Mouse (Mus musculus) liver, embryonic 16.5 days (tissue): ENCODE data around the gene Syne2. TPM values are rescaled to one million over a fixed set of nuclear protein-coding genes. Genes with fewer than 3 reads are reported as not detected.

ENCODE experiments used
- ATAC-seq: fragments of 200-750 bp; cut with Nextera tagmentation; 2 replicates; pipeline ENCODE4 v1.8.0; 2017; ENCODE audit warnings: low read depth, mild to moderate bottlenecking, moderate number of reproducible peaks, moderate library complexity
- H3K27ac ChIP-seq: fragments of 300-500 bp; sonication (generic); 2 replicates; pipeline ENCODE4 v1.5.1; 2014; ENCODE audit warnings: mild to moderate bottlenecking, low read length
- H3K27me3 ChIP-seq: fragments of 300-500 bp; sonication (generic); 2 replicates; pipeline ENCODE4 v1.6.1; 2014; ENCODE audit warnings: low read depth, low read length, mixed read lengths; ENCODE audit not compliant: control insufficient read depth, insufficient read depth
- H3K36me3 ChIP-seq: fragments of 300-500 bp; sonication (generic); 2 replicates; pipeline ENCODE4 v1.6.1; 2014; ENCODE audit warnings: mild to moderate bottlenecking; ENCODE audit not compliant: control insufficient read depth, insufficient read depth
- H3K4me1 ChIP-seq: fragments of 300-500 bp; sonication (generic); 2 replicates; pipeline ENCODE4 v1.6.1; 2014; ENCODE audit warnings: low read depth, low read length, mixed read lengths; ENCODE audit not compliant: control insufficient read depth
- H3K4me2 ChIP-seq: fragments of 300-500 bp; sonication (generic); 2 replicates; pipeline ENCODE4 v1.6.1; 2014; ENCODE audit warnings: low read depth, low read length, mixed read lengths
- H3K4me3 ChIP-seq: fragments of 300-500 bp; sonication (generic); 2 replicates; pipeline ENCODE4 v1.5.1; 2014; ENCODE audit warnings: low read depth, mild to moderate bottlenecking, low read length
- H3K9ac ChIP-seq: fragments of 300-500 bp; sonication (generic); 2 replicates; pipeline ENCODE4 v1.6.1; 2014; ENCODE audit warnings: low read depth, low read length
- H3K9me3 ChIP-seq: fragments of 300-500 bp; sonication (generic); replicated peaks from 2 replicates; pipeline ENCODE4 v1.6.1; 2016; ENCODE audit warnings: low read length; ENCODE audit not compliant: control insufficient read depth
- WGBS: fragments of 180-500 bp; shearing (Covaris S2); extraction: QIAGEN DNeasy Blood & Tissue Kit; methylation state at CpG from one replicate; pipeline ENCODE4 v1.1.7; 2014; ENCODE audit not compliant: insufficient replicate concordance; 5-methylcytosine and 5-hydroxymethylcytosine counted together
- polyA plus RNA-seq: library from polyadenylated mRNA; unstranded; fragments of >200 nt; fragmentation: Nextera tagmentation; extraction: Ambion mirVana; gene quantifications from 2 replicates; pipeline ENCODE4 v1.2.1, GENCODE M21; 2015

Gene Syne2
- polyA plus RNA-seq, 1 experiment from 2014 or later: 6.1 TPM

- no peak for ATAC-seq
- 46% methylated on average over 6 of the region's 6 CpGs for WGBS
- no peaks in the 10 kb centered on the region for H3K9me3 ChIP-seq
- H3K36me3 ChIP-seq: no peaks in the 10 kb centered on the region
- H3K9ac ChIP-seq: no peak overlapping the region
- no peak overlapping the region for H3K27ac ChIP-seq
- H3K4me1 ChIP-seq: no peaks in the 10 kb centered on the region; the same call in 1 of the 2 replicates
- H3K4me3 ChIP-seq: no peak overlapping the region
- no peak overlapping the region for H3K4me2 ChIP-seq
- peaks cover 38% of the 10 kb centered on the region for H3K27me3 ChIP-seq
These were observed 4.2 kb downstream of the Syne2 start for GRCm38 (mm10) chr12:75822122-75822521.

DNA sequence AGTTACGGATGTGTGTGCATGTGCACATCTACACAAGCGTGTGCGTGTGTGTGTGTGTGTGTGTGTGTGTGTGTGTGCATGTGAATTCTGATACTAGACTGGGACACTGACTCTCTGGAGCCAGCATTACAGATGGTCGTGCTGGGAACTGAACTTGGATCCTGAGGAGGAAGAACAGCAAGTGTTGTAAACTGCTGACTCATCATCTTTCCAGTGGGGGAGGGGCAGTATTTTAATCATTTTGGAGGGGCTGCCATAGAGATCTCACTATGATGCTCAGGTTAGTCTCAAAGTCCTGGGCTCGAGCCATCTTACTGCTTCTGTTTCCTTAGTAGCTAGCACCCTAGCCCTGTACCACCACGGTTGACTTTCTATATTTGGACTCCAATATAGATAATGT lies 5.5 kb downstream of the Syne2 start:
- ATAC-seq: no peak
- Histone ChIP-seq H3K4me3 (no peak overlapping the region), H3K4me2 (no peak overlapping the region), H3K9ac (no peak overlapping the region), H3K27ac (no peak overlapping the region), H3K9me3 (no peaks in the 10 kb centered on the region), H3K4me1 (no peaks in the 10 kb centered on the region; the same call in 1 of the 2 replicates), H3K27me3 (peaks cover 24% of the 10 kb centered on the region), H3K36me3 (no peaks in the 10 kb centered on the region)
- WGBS: 68% methylated on average over 6 of the region's 6 CpGs

DNA sequence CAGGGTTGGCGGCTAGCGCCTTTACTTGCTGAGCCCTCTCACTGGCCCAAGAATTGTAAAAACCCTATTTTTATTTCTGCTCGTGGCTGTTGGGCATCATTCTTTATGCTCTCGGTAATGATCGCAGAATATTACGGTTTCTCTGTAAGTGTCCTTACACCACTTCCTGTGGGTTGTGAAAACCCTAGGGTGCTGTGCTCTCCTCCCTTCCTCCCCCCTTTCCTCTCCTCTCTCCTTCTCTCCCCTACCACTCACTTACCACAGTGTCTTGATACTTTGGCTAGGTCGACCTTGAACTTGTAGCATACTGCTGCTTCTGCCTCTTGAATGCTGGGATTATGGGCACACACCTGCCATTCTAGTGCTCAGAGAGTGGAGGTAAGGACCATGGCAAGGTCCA lies 7.5 kb downstream of the Syne2 start:
- Histone ChIP-seq H3K4me1 (no peaks in the 10 kb centered on the region), H3K9ac (no peak overlapping the region), H3K4me2 (no peak overlapping the region), H3K27ac (no peak overlapping the region), H3K36me3 (no peaks in the 10 kb centered on the region), H3K27me3 (peaks cover 4% of the 10 kb centered on the region), H3K9me3 (no peaks in the 10 kb centered on the region), H3K4me3 (no peak overlapping the region)
- WGBS: 48% methylated on average over 7 of the region's 7 CpGs
- no peak for ATAC-seq

GRCm38 (mm10) chr12:75826699-75827353 lies 8.9 kb downstream of the Syne2 start:
- WGBS: 54% methylated on average over 10 of the region's 10 CpGs
- no peaks in the 10 kb centered on the region for H3K9me3 ChIP-seq
- no peaks in the 10 kb centered on the region for H3K4me1 ChIP-seq
- no peak overlapping the region for H3K4me2 ChIP-seq
- no peak overlapping the region for H3K9ac ChIP-seq
- no peak overlapping the region for H3K4me3 ChIP-seq
- H3K36me3 ChIP-seq: no peaks in the 10 kb centered on the region
- ATAC-seq: no peak
- no peaks in the 10 kb centered on the region for H3K27me3 ChIP-seq
- H3K27ac ChIP-seq: no peak overlapping the region

DNA sequence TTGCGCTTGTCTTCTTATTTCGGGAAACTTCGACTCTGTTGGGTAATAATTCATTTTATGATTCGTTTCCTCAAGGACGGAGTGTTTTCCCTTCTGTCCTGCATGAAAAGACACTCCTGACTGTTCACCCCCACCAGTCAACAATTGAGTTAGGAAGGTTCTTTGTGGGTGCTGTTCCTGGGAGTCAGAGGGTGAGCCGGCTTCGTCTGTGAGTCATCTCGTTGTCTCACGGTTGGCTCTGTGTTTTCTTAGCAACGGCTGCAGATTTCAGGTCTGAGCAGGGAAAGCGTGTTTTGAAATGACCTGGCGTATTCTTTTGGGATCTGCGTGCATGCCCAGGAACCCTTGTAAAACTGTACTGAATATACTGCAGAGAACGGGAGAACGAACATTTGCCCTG lies 9.8 kb downstream of the Syne2 start:
- H3K4me1 ChIP-seq: no peaks in the 10 kb centered on the region
- no peak overlapping the region for H3K4me2 ChIP-seq
- H3K27ac ChIP-seq: no peak overlapping the region
- no peaks in the 10 kb centered on the region for H3K36me3 ChIP-seq
- 80% methylated on average over 15 of the region's 15 CpGs for WGBS
- H3K27me3 ChIP-seq: no peaks in the 10 kb centered on the region
- H3K9ac ChIP-seq: no peak overlapping the region
- ATAC-seq: no peak
- H3K9me3 ChIP-seq: no peaks in the 10 kb centered on the region
- H3K4me3 ChIP-seq: no peak overlapping the region

- no peaks in the 10 kb centered on the region for H3K9me3 ChIP-seq
- no peaks in the 10 kb centered on the region; the same call in 1 of the 2 replicates for H3K4me1 ChIP-seq
- 69% methylated on average over 5 of the region's 5 CpGs for WGBS
- H3K27ac ChIP-seq: no peak overlapping the region
- no peaks in the 10 kb centered on the region for H3K27me3 ChIP-seq
- ATAC-seq: no peak
- H3K4me3 ChIP-seq: no peak overlapping the region
- H3K36me3 ChIP-seq: no peaks in the 10 kb centered on the region
- no peak overlapping the region for H3K9ac ChIP-seq
- no peak overlapping the region for H3K4me2 ChIP-seq
These were observed 11.7 kb downstream of the Syne2 start for GRCm38 (mm10) chr12:75829616-75830015.

DNA sequence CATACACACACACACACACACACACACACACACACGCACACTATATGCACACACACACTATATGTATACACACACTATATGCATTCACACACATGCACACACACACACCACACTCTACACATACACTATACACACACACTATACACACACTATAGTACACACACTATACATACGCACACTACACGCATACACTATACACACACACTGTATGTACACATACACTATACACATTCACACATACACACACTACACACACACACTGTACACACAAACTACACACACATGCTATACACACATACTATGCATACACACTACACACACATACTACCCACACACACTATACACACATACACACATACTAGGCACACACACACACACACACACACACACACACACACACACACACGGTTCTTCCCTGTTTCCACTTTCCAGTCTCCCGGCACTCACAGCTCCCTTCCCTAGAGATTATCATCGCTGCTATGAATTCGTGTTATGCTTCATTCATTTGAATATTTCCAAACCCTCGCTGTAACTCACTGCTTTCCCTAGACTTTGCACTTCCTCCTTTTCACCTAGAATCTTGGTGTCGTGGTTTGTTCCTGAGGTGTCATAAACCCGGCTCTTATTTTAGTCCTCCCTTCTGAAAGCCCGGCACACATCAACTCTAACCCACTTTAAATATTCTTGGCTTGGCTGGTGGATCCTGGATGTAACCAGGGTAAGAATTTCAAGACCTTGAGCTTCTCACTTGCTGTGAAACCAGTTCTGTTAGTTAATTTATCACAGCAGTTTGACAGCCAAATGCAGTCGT lies 15.4 kb downstream of the Syne2 start:
- no peak for ATAC-seq
- Histone ChIP-seq H3K4me3 (no peak overlapping the region), H3K27ac (no peak overlapping the region), H3K27me3 (no peaks in the 10 kb centered on the region), H3K4me1 (no peaks in the 10 kb centered on the region; the same call in 1 of the 2 replicates), H3K9me3 (no peaks in the 10 kb centered on the region), H3K36me3 (no peaks in the 10 kb centered on the region), H3K4me2 (no peak overlapping the region), H3K9ac (no peak overlapping the region)
- WGBS: 31% methylated on average over 12 of the region's 12 CpGs

GRCm38 (mm10) chr12:75833960-75834729 lies 16.2 kb downstream of the Syne2 start:
- ATAC-seq: peak; percentile 32; the same call in 1 of the 2 replicates
- H3K4me2 ChIP-seq: no peak overlapping the region
- no peak overlapping the region for H3K4me3 ChIP-seq
- no peaks in the 10 kb centered on the region for H3K36me3 ChIP-seq
- H3K27me3 ChIP-seq: no peaks in the 10 kb centered on the region
- H3K9ac ChIP-seq: no peak overlapping the region
- H3K27ac ChIP-seq: no peak overlapping the region
- no peaks in the 10 kb centered on the region for H3K9me3 ChIP-seq
- WGBS: 44% methylated on average over 14 of the region's 14 CpGs
- no peaks in the 10 kb centered on the region; the same call in 1 of the 2 replicates for H3K4me1 ChIP-seq
